8 mouse cellular contexts compared by ENCODE assay signal in genomic region chr4:122835530-122836402, GRCm38 (mm10). TPM values are rescaled to one million over a fixed set of nuclear protein-coding genes. Genes with fewer than 3 reads are reported as not detected.
DNase-seq lines count a peak whose midpoint lies in the region; ATAC-seq and TF ChIP-seq lines count a peak whose summit lies in the region.

Gene Ppt1, plus strand, starts transcription at chr4:122836242.

- peak within 1 kb of the TSS; percentile 77 for H3K9ac ChIP-seq in embryonic facial prominence, embryonic 14.5 days (ENCODE audit: low read depth, low read length)
- H3K9ac ChIP-seq in limb, embryonic 14.5 days (ENCODE audit: low read depth, low read length, severe bottlenecking) = peak within 1 kb of the TSS; percentile 69
- peak within 1 kb of the TSS; percentile 85 for H3K9ac ChIP-seq in midbrain, postnatal 0 days (replicated peaks; ENCODE audit: low read length, poor library complexity, severe bottlenecking)

- no peaks in the 10 kb centered on the region for H3K27me3 ChIP-seq in embryonic facial prominence, embryonic 14.5 days (replicated peaks; ENCODE audit: control insufficient read depth, insufficient read depth, low read length)
- no peaks in the 10 kb centered on the region for H3K27me3 ChIP-seq in limb, embryonic 14.5 days (ENCODE audit: control insufficient read depth, insufficient read depth, low read length)
- H3K27me3 ChIP-seq in midbrain, postnatal 0 days (ENCODE audit: insufficient read depth, low read length) = no peaks in the 10 kb centered on the region

- 0 out of 2 replicates have a peak, but pooled peaks cover 5% of the 10 kb centered on the region for H3K4me1 ChIP-seq in embryonic facial prominence, embryonic 14.5 days (ENCODE audit: control insufficient read depth, insufficient read depth, low read length)
- H3K4me1 ChIP-seq in limb, embryonic 14.5 days (ENCODE audit: control insufficient read depth, insufficient read depth, low read length) = peaks cover 4% of the 10 kb centered on the region; the same call in 1 of the 2 replicates
- peaks cover 6% of the 10 kb centered on the region; the same call in 1 of the 2 replicates for H3K4me1 ChIP-seq in midbrain, postnatal 0 days (ENCODE audit: insufficient read depth, low read length)

- H3K4me3 ChIP-seq in embryonic facial prominence, embryonic 14.5 days (ENCODE audit: low read depth, low read length) = peak within 1 kb of the TSS; percentile 62
- H3K4me3 ChIP-seq in limb, embryonic 14.5 days (replicated peaks; ENCODE audit: low read length) = peak within 1 kb of the TSS; percentile 64
- H3K4me3 ChIP-seq in midbrain, postnatal 0 days (ENCODE audit: low read depth, low read length) = peak within 1 kb of the TSS; percentile 73

- no peaks in the 10 kb centered on the region for H3K9me3 ChIP-seq in embryonic facial prominence, embryonic 14.5 days (ENCODE audit: control insufficient read depth, low read length)
- H3K9me3 ChIP-seq in limb, embryonic 14.5 days (ENCODE audit: control insufficient read depth, low read length) = no peaks in the 10 kb centered on the region
- H3K9me3 ChIP-seq in midbrain, postnatal 0 days (ENCODE audit: low read length) = no peaks in the 10 kb centered on the region

- no peak within 1 kb of the TSS; the same call in 1 of the 2 replicates for H3K27ac ChIP-seq in embryonic facial prominence, embryonic 14.5 days (replicated peaks; ENCODE audit: low read depth, low read length)
- H3K27ac ChIP-seq in limb, embryonic 14.5 days (replicated peaks; ENCODE audit: low read depth, low read length) = no peak within 1 kb of the TSS
- peak within 1 kb of the TSS; percentile 81 for H3K27ac ChIP-seq in midbrain, postnatal 0 days (ENCODE audit: low read depth, low read length)

- TF ChIP-seq CTCF in midbrain, postnatal 0 days (IDR thresholded peaks at IDR 0.05) = peak; percentile 58

- TF ChIP-seq POLR2A in limb, embryonic 14.5 days (IDR thresholded peaks at IDR 0.05; ENCODE audit: borderline replicate concordance, extremely low read depth, insufficient read depth, insufficient read length) = 0 out of 2 replicates have a peak, but pooled peaks have one; percentile 56

- H3K36me3 ChIP-seq in embryonic facial prominence, embryonic 14.5 days (ENCODE audit: control insufficient read depth, insufficient read depth, low read length) = 0 out of 2 replicates have a peak, but pooled peaks cover under 1% of the 10 kb centered on the region
- no peaks in the 10 kb centered on the region; the same call in 1 of the 2 replicates for H3K36me3 ChIP-seq in limb, embryonic 14.5 days (ENCODE audit: control insufficient read depth, insufficient read depth, low read length)
- peaks cover 1% of the 10 kb centered on the region; the same call in 1 of the 2 replicates for H3K36me3 ChIP-seq in midbrain, postnatal 0 days (ENCODE audit: insufficient read depth, low read length)

- ATAC-seq in embryonic facial prominence, embryonic 14.5 days (ENCODE audit: low read depth) = peak; percentile 93
- ATAC-seq in limb, embryonic 14.5 days (ENCODE audit: low FRiP score, low read depth) = peak; percentile 92
- peak; percentile 90 for ATAC-seq in midbrain, postnatal 0 days (ENCODE audit: low FRiP score)

- 3% methylated on average over 29 of the region's 31 CpGs for WGBS in embryonic facial prominence, embryonic 14.5 days
- 3% methylated on average over 31 of the region's 31 CpGs for WGBS in limb, embryonic 14.5 days
- 3% methylated on average over 31 of the region's 31 CpGs for WGBS in midbrain, postnatal 0 days

- DNase-seq in 3T3-L1 (ENCODE audit: low read depth, low spot score) = peak; percentile 93
- peak; percentile 49 to 54 for DNase-seq in adrenal gland, postnatal 4 days (ENCODE audit: low spot score in 2 of 2)
- peak; percentile 96 for DNase-seq in embryonic facial prominence, embryonic 14.5 days (ENCODE audit: low spot score)
- DNase-seq in heart, adult 8-10 months (ENCODE audit: low spot score) = peak; percentile 82
- peak; percentile 90 for DNase-seq in kidney, adult 9 months
- DNase-seq in limb, embryonic 14.5 days (ENCODE audit: low spot score) = peak; percentile 96
- DNase-seq in midbrain, postnatal 0 days (ENCODE audit: low spot score) = peak; percentile 97
- peak; percentile 62 to 75 for DNase-seq in spleen, postnatal 14 days (ENCODE audit: low spot score in 2 of 2)

- peak within 1 kb of the TSS; percentile 88 for H3K4me2 ChIP-seq in embryonic facial prominence, embryonic 14.5 days (ENCODE audit: low read depth, low read length)
- H3K4me2 ChIP-seq in limb, embryonic 14.5 days (replicated peaks; ENCODE audit: low read depth, low read length, severe bottlenecking) = peak within 1 kb of the TSS; percentile 69
- peak within 1 kb of the TSS; percentile 68 for H3K4me2 ChIP-seq in midbrain, postnatal 0 days (ENCODE audit: low read depth, low read length, poor library complexity, severe bottlenecking)

RNA-seq across cellular contexts. Expression of gene Ppt1, which starts in this region (rescaled TPM):
- 10 to 100 TPM; 74.6 to 78.1 TPM for total RNA-seq in adrenal gland, postnatal 4 days (2021)
- polyA plus RNA-seq in embryonic facial prominence, embryonic 14.5 days (2014; fragmentation: Nextera tagmentation; extraction: Ambion mirVana) = 61.3 and 67.2 TPM in 2 replicates
- total RNA-seq in heart, adult 8-10 months (2022) = 10 to 100 TPM; 44.1 to 52.8 (median 49.1) TPM
- 58.1 and 68.8 TPM in 2 replicates for polyA plus RNA-seq in limb, embryonic 14.5 days (2012; rRNA removed)
- 76.0 and 79.5 TPM in 2 replicates for polyA plus RNA-seq in limb, embryonic 14.5 days (2014; fragmentation: Nextera tagmentation; extraction: Ambion mirVana)
- total RNA-seq in midbrain, postnatal 0 days (2014; rRNA removed) = 44.2 and 53.5 TPM in 2 replicates
- 80.2 and 81.3 TPM in 2 replicates for polyA plus RNA-seq in midbrain, postnatal 0 days (2015; fragmentation: Nextera tagmentation; extraction: Ambion mirVana)
